Mouse (Mus musculus) cortical plate, adult 2 months (tissue): ENCODE measurements around the gene Fxyd2.

Source experiments
- CTCF ChIP-seq: fragments of 200-500 bp; IDR thresholded peaks from 2 replicates; pipeline ENCODE4 v1.5.1; 2011; ENCODE audit warnings: mild to moderate bottlenecking, control low read depth, low read length; ENCODE audit not compliant: insufficient read depth; ENCODE audit errors: extremely low read depth
- POLR2A ChIP-seq: fragments of 200-500 bp; IDR thresholded peaks from 2 replicates; pipeline ENCODE4 v1.6.1; 2011; ENCODE audit warnings: mild to moderate bottlenecking, low read length, control low read depth; ENCODE audit not compliant: insufficient read depth; ENCODE audit errors: extremely low read depth

DNA sequence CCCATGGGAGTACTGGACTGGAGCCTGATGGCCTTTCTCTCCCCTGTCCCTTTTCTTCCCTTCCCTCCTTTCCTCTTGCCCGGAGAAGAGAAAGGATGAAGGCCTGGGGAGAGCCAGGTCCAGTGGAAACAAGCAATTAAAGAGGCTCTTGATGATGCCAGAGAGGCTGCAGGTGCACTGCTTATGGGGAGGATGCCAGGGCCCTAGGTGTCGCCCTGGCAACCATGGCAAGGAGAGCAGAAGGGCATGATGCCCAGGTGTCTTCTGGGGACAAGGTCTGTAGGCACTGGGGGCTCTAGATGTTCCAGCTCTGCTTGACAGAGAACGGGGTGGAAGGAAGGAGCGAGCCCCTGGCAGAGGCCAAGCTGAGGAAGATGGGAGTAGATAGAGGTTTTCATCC, 50.2 kb downstream of the Fxyd2 start:
- TF ChIP-seq CTCF: no peak
- TF ChIP-seq POLR2A: no peak
